Mouse (Mus musculus) kidney, postnatal 14 days (tissue): ENCODE data around the gene Zfp473.
"Not testable (repeated sequence)": the region's sequence is repeated elsewhere in the genome, so short reads cannot be mapped to it uniquely, and the experiment has no call there.

Experiments
- DNase-seq: peaks from one replicate; pipeline ENCODE4 v3.0.0; 2022; ENCODE audit warnings: mixed read lengths

The Zfp473 gene

GRCm38 (mm10) chr7:44708574-44708973 lies 42.3 kb downstream of the Zfp473 start, which contains the start of gene Izumo2:
TSS of gene Izumo2 (plus strand) at chr7:44708742.
- DNase-seq: no peak

- not testable (repeated sequence) for DNase-seq
Observed at GRCm38 (mm10) chr7:44708093-44708492, 42.8 kb downstream of the Zfp473 start.

- no peak for DNase-seq
Observed at GRCm38 (mm10) chr7:44707169-44707675, 43.6 kb downstream of the Zfp473 start.

- no peak for DNase-seq
Observed at GRCm38 (mm10) chr7:44706322-44706721, 44.5 kb downstream of the Zfp473 start.

GRCm38 (mm10) chr7:44705086-44705485 lies 45.8 kb downstream of the Zfp473 start:
- DNase-seq: no peak

GRCm38 (mm10) chr7:44704363-44704762 lies 46.5 kb downstream of the Zfp473 start:
- peak; percentile 43 for DNase-seq

GRCm38 (mm10) chr7:44702985-44703384 lies 47.9 kb downstream of the Zfp473 start:
- no peak for DNase-seq

- peak; percentile 25 for DNase-seq
Observed at GRCm38 (mm10) chr7:44701921-44702320, 48.9 kb downstream of the Zfp473 start.

GRCm38 (mm10) chr7:44697980-44698379 lies 52.9 kb downstream of the Zfp473 start:
- DNase-seq: no peak

GRCm38 (mm10) chr7:44697191-44697710 lies 53.6 kb downstream of the Zfp473 start:
- DNase-seq: peak; percentile 85

- no peak for DNase-seq
Observed at GRCm38 (mm10) chr7:44695223-44695622, 55.6 kb downstream of the Zfp473 start.

- DNase-seq: no peak
Observed at GRCm38 (mm10) chr7:44693427-44694175, 57.2 kb downstream of the Zfp473 start.

- no peak for DNase-seq
Observed at GRCm38 (mm10) chr7:44689331-44689730, 61.5 kb downstream of the Zfp473 start.

GRCm38 (mm10) chr7:44688890-44689289 lies 62.0 kb downstream of the Zfp473 start:
- no peak for DNase-seq

- DNase-seq: no peak
Observed at GRCm38 (mm10) chr7:44685531-44686402, 65.1 kb downstream of the Zfp473 start.

- DNase-seq: peak; percentile 68
Observed at GRCm38 (mm10) chr7:44683656-44684055, 67.2 kb downstream of the Zfp473 start.
